Mouse (Mus musculus) midbrain, embryonic 10.5 days (tissue): ENCODE measurements around the gene Srpk1. TPM values are rescaled to one million over a fixed set of nuclear protein-coding genes. Genes with fewer than 3 reads are reported as not detected.
A peak's percentile ranks its signal among the peaks of the same experiment; 100 is the strongest.

Source experiments
- DNase-seq: peaks from one replicate; pipeline ENCODE4 v3.0.0-alpha.2; 2017; ENCODE audit warnings: low spot score
- H3K27ac ChIP-seq: fragments of 300-500 bp; sonication (generic); replicated peaks from 2 replicates; pipeline ENCODE4 v1.5.1; 2016; ENCODE audit warnings: mild to moderate bottlenecking
- H3K27me3 ChIP-seq: fragments of 300-500 bp; sonication (generic); 2 replicates; pipeline ENCODE4 v1.6.1; 2016; ENCODE audit warnings: low read depth, mild to moderate bottlenecking; ENCODE audit not compliant: poor library complexity, severe bottlenecking
- H3K36me3 ChIP-seq: fragments of 300-500 bp; sonication (generic); 2 replicates; pipeline ENCODE4 v1.6.1; 2016; ENCODE audit warnings: mild to moderate bottlenecking, moderate library complexity
- H3K4me1 ChIP-seq: fragments of 300-500 bp; sonication (generic); 2 replicates; pipeline ENCODE4 v1.6.1; 2016
- H3K4me3 ChIP-seq: fragments of 300-500 bp; sonication (generic); 2 replicates; pipeline ENCODE4 v1.5.1; 2016; ENCODE audit warnings: mild to moderate bottlenecking, moderate library complexity
- H3K9me3 ChIP-seq: fragments of 300-500 bp; sonication (generic); replicated peaks from 2 replicates; pipeline ENCODE4 v1.6.1; 2016; ENCODE audit warnings: mild to moderate bottlenecking
- WGBS: fragments of 180-500 bp; shearing (Covaris S2); methylation state at CpG from one replicate; pipeline ENCODE4 v1.1.7; 2016; 5-methylcytosine and 5-hydroxymethylcytosine counted together
- polyA plus RNA-seq: library from polyadenylated mRNA; unstranded; fragments of >200 nt; fragmentation: Nextera tagmentation; extraction: Ambion mirVana; gene quantifications from 2 replicates; pipeline ENCODE4 v1.2.1, GENCODE M21; 2016

Srpk1 gene
- polyA plus RNA-seq: 115 and 120 TPM in 2 replicates

DNA sequence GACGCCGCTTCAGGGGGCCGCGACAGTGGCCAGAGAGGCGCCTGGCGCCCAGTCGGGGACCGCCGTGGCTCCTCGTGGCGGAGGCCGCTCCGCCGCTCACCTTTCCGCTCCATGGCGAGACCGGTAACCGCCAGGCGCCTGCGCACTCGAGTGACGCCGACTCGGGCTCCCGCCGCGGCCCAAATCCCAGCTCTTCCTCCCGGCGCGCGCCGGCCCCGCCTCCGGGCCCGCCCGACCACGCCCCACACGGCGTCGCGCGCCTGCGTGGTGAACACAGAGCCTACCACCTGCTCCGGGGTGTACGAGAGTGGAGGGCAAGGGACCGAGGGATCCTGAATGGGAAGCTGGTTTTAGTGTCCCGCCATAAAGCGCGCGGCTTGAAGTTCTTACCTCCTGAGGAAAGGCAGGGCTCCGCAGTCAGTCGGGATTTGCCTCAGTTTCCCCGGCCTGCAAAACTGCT, at the start of gene Srpk1:
Gene Srpk1 (minus strand): TSS at position 410 of the 460 bp plus-strand sequence.
- Histone ChIP-seq H3K27me3 (no peaks in the 10 kb centered on the region), H3K9me3 (no peaks in the 10 kb centered on the region), H3K36me3 (peaks cover 34% of the 10 kb centered on the region), H3K27ac (peak within 1 kb of the TSS; percentile 98), H3K4me3 (peak within 1 kb of the TSS; percentile 98), H3K4me1 (peaks cover 40% of the 10 kb centered on the region)
- WGBS: under 1% methylated on average over 51 of the region's 53 CpGs
- peak; percentile 94 for DNase-seq

DNA sequence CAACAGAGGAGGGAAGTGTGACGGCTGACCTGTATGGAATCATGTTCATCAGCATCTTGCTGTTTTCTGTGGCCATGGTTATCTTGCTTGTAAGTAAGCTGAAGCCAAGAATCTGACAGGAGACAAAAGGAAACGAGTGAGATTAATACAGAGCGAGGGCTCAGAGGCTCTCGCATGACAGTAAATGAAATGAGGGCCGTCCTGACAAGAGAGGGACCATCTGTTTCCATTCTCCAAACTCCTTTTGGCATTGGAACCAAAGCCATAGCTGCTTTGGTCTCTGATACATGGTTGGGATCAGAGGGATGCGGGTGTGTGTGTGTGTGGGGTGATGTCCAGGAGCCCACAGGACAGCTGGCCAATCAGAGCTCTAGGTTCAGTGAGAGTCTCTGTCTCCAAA, 37.1 kb upstream of the Srpk1 start:
- no peak for DNase-seq
- Histone ChIP-seq H3K27me3 (no peaks in the 10 kb centered on the region), H3K9me3 (no peaks in the 10 kb centered on the region), H3K27ac (no peak overlapping the region), H3K4me1 (no peaks in the 10 kb centered on the region), H3K36me3 (no peaks in the 10 kb centered on the region), H3K4me3 (no peak overlapping the region)
- WGBS: 77% methylated on average over 6 of the region's 6 CpGs

DNA sequence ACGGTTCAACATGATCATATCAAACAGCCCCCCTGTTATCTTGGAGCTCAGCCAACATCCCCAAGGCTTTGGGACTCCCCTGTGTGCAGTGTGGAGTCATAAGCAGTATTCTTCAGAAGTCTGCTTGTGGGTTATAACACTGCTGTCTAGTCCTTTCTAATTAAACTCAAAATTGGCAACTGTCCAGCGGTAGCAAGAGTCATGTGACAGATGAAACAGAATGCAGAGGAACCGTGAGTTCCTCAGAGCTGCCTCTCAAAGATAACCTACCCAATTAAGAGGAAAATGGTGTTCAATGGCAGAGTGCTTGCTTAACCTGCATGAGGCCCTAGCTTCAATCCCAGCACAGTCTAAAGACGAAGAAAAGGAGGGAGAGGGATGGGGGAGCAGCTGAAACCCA, 35.4 kb upstream of the Srpk1 start:
- Histone ChIP-seq H3K4me3 (no peak overlapping the region), H3K4me1 (no peaks in the 10 kb centered on the region), H3K36me3 (no peaks in the 10 kb centered on the region), H3K9me3 (no peaks in the 10 kb centered on the region), H3K27me3 (no peaks in the 10 kb centered on the region), H3K27ac (no peak overlapping the region)
- DNase-seq: no peak
- 80% methylated on average over 4 of the region's 4 CpGs for WGBS

DNA sequence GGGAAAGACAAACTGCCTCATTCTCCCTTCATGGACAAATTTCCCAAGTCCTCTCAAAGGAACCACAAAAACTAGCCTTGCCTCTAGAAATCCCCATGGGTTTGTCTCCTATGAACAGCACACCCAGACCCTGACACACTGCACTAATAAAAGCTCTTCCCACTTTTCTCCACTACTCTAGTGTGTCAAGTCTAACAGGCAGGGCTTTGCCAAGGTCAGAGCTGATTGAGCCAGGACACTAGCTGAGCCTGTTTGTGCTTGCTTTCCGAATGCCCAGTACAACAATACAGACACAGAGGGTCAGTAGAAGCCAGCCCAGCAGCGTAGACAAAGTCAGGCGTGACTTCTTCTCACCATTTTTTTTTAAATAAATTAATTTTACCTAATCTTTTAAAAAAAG, 27.8 kb upstream of the Srpk1 start:
- 91% methylated on average over 3 of the region's 3 CpGs for WGBS
- Histone ChIP-seq H3K4me3 (no peak overlapping the region), H3K36me3 (no peaks in the 10 kb centered on the region)

DNA sequence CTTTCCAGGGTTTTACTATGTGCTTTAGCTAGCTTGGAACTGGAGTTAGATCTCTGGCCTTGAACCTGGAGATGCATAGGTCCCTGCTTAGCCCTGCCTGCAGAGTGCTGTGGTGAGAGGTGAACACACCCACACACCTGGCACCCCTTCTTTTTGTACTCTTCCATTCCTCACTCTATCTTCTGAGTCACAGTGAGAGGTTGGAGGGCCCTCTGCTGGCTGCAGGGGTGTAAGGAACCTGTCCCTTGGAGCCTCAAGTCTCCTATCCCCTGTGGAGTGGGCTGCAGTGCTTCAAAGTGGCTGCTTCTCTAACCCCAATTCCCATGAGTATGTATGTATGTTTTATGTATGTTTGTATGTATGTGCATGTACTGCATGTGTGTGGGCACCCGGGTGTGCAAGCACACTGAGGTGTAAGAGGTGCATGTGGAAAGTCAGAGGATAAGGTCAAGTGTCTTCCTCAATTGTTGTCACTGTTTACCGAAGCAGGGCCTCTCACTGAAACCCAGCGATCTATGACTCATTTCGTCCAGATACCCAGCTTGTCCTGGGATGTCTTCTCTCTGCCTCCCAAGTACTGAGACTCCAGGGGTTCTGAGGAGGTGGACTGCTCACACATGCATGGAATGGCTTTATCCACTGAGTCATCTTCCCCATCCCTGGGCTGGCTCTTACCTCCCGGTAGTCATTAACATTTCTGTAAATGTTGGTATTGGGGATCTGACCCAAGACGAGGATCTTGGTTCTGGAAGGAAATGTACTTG, 26.3 kb upstream of the Srpk1 start:
- no peak overlapping the region for H3K4me3 ChIP-seq
- no peaks in the 10 kb centered on the region for H3K27me3 ChIP-seq
- 49% methylated on average over 6 of the region's 6 CpGs for WGBS
- H3K36me3 ChIP-seq: no peaks in the 10 kb centered on the region
- no peaks in the 10 kb centered on the region for H3K4me1 ChIP-seq
- H3K27ac ChIP-seq: no peak overlapping the region
- H3K9me3 ChIP-seq: no peaks in the 10 kb centered on the region
- peak; percentile 24 for DNase-seq

More for the DNA sequence above, 27.8 kb upstream of the Srpk1 start:
- DNase-seq: no peak
- Histone ChIP-seq H3K27ac (no peak overlapping the region), H3K27me3 (no peaks in the 10 kb centered on the region), H3K9me3 (no peaks in the 10 kb centered on the region), H3K4me1 (no peaks in the 10 kb centered on the region)

DNA sequence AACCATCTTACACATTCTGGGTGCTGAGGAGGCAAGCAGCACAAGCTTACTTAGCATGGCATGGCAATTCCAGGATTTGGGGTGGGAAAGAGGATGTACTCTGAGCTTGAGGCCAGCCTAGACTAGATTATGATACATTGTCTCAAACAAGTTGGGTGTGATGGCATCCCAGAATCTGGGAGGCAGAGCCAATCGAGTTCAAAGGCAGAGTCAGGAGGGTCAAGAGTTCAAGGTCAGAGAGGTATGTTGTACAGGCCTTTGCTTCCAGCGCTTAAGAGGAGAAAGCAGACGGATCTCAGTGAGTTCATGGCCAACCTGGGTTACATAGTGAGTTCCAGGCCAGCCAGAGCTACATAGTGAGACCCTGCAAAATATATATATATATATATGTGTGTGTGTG, 23.7 kb upstream of the Srpk1 start:
- Histone ChIP-seq H3K4me3 (no peak overlapping the region), H3K27ac (no peak overlapping the region), H3K27me3 (no peaks in the 10 kb centered on the region), H3K36me3 (no peaks in the 10 kb centered on the region), H3K4me1 (no peaks in the 10 kb centered on the region), H3K9me3 (no peaks in the 10 kb centered on the region)
- 74% methylated on average over 3 of the region's 3 CpGs for WGBS
- DNase-seq: no peak

DNA sequence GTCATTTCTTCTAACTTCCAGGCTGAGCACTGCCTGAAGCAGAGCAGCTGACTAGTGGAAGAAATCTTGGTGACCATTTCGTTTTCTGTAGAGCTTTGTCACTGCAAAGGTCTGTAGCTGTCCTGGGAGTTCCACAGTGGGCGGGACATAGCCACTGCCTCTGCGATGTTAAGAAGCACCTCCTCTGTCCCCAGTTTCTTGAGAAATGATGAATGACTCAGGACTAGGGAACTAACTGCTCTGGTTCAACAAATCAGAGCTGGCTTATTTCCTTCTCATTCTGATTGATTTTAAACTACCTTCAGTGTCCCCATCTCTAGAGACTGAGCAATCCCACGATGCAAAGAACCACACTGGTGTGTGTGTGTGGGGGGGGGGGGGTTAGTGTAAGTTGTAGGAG, 21.6 kb upstream of the Srpk1 start:
- Histone ChIP-seq H3K27ac (no peak overlapping the region), H3K4me1 (no peaks in the 10 kb centered on the region), H3K9me3 (no peaks in the 10 kb centered on the region), H3K4me3 (no peak overlapping the region), H3K36me3 (no peaks in the 10 kb centered on the region), H3K27me3 (no peaks in the 10 kb centered on the region)
- DNase-seq: no peak
- 64% methylated on average over 4 of the region's 4 CpGs for WGBS

DNA sequence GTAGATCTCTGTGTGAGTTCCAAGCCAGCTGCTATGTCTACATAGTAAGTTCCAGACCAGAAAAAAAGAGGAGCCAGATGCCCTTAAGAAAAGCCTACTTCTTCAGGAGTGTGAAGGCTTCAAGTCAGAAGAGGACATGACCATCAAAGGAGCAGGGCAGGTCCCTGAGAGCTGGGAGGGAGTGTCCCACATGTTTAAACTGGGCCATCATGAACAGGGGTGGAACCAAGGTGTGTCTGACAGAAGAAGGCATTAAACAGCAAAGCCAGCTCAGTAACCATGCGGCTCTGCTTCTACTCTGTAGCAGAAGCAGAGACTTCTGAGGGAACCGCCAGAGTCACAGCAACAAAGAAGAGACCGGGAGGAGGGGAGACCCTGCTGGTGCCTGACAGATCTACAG, 21.2 kb upstream of the Srpk1 start:
- no peak overlapping the region for H3K27ac ChIP-seq
- no peak for DNase-seq
- no peaks in the 10 kb centered on the region for H3K36me3 ChIP-seq
- H3K9me3 ChIP-seq: no peaks in the 10 kb centered on the region
- no peaks in the 10 kb centered on the region for H3K4me1 ChIP-seq
- H3K27me3 ChIP-seq: no peaks in the 10 kb centered on the region
- WGBS: 44% methylated on average over 3 of the region's 3 CpGs
- no peak overlapping the region for H3K4me3 ChIP-seq

DNA sequence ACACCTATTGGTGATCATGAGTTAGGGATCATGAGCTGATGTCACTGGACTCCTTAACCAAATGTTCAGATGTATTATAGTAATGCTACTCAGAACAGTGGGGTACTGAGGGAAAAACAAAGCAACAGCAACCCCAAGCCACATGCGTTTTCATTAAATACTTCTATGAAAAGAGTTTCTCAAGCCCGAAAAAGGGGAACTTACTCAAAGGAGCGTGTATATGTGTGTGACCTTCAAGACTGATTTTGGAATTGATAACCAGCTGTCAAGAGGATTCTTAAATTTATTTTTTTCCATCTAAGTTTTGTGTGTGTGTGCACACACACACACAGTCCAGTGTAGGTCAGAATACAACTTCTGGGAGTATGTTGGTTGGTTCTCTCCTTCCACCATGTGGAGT, 17.6 kb upstream of the Srpk1 start:
- Histone ChIP-seq H3K36me3 (no peaks in the 10 kb centered on the region), H3K27me3 (no peaks in the 10 kb centered on the region), H3K9me3 (no peaks in the 10 kb centered on the region), H3K27ac (no peak overlapping the region), H3K4me3 (no peak overlapping the region), H3K4me1 (no peaks in the 10 kb centered on the region)
- no peak for DNase-seq
- WGBS: 86% methylated on average over 3 of the region's 3 CpGs

DNA sequence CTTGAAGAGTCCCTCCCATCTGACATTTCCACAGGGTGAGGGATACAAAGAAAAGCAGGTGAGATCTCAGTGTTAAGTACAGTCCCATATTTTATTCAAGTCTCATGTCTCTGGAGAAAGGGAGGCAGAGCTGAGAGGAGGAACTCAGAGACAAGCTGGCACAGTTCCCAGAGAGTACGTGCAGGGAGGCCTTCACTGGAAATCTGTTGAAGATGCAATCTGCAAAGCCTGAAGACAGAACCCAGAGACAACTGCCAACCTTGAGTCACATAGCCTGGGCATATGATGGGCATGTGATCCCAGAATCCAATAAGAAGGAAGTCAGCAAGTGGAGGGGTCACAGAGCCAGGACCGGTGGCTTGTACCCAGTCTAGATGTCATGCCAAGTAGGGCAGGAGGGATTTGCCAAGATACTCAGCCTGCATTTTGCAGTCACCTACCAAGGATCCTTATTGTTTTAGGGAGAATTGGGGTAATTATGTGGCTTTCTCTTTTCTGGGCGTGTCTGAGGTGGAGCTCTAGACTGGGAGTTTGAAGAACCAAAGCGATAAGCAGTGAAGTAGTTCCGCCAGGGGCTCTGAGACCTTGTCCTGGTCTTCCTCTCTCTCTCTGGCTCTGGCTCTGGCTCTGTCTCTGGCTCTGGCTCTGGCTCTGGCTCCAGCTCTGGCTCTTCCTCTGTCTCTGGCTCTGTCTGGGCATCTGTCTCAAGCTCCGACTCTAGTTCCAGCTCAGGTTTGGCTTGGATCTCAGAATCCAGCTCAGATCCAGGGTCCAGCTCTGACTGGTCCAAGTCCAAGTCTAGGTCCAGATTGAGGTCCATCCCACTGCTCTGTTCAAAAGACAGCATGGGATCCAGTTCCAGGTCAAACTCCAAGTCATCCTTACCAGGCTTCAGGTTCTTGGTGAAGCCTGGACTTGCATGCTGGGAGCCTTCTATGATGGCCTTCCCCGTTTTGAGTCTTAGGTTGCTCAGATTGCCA, 15.5 kb upstream of the Srpk1 start:
- Histone ChIP-seq H3K27me3 (no peaks in the 10 kb centered on the region), H3K27ac (no peak overlapping the region), H3K4me3 (no peak overlapping the region), H3K36me3 (no peaks in the 10 kb centered on the region), H3K9me3 (no peaks in the 10 kb centered on the region), H3K4me1 (no peaks in the 10 kb centered on the region)
- no peak for DNase-seq
- WGBS: 93% methylated on average over 7 of the region's 7 CpGs

DNA sequence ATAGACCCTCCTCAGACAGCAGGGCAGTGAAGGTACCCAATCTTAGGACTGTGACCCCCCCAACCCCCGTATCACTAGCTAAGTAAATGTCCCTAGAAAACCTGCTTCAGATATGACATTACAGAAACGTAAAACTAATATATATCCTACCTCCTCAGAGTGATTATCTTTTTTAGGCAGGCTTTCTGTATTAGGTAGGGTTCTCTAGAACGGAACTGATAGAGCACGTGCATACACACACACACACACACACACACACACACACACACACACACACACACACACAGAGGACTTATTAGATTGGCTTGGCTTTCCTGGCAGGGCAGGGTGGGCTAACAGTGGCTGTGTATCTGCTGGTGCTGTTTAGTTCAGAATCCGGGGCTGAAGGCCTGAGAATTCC, 13.3 kb upstream of the Srpk1 start:
- no peak for DNase-seq
- Histone ChIP-seq H3K27me3 (no peaks in the 10 kb centered on the region), H3K36me3 (no peaks in the 10 kb centered on the region), H3K27ac (no peak overlapping the region), H3K4me3 (no peak overlapping the region), H3K4me1 (no peaks in the 10 kb centered on the region), H3K9me3 (no peaks in the 10 kb centered on the region)
- WGBS: 85% methylated on average over 5 of the region's 5 CpGs

DNA sequence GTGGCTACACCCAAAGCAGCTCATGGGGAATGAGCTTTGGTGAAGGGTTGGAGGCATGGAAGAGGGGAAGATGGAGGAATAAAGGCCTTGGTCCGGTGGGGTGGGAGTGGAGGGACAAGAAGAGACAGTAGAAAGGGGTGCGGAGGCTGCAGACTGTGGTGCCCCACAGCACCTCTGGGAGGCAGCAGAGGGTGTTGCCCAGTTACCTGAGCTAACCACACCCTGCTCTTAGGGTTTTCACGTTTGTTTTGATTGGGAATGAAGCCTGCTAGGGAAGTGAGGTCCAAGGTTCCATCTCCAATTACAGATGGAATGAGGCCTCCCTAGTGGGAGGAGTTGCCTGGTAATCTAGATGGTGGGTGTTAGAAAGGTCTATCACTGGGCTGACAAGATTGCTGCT, 6.6 kb upstream of the Srpk1 start:
- H3K36me3 ChIP-seq: no peaks in the 10 kb centered on the region
- H3K27me3 ChIP-seq: no peaks in the 10 kb centered on the region
- no peaks in the 10 kb centered on the region for H3K9me3 ChIP-seq
- DNase-seq: no peak
- no peak overlapping the region for H3K27ac ChIP-seq
- 49% methylated on average over 3 of the region's 3 CpGs for WGBS
- peaks cover 12% of the 10 kb centered on the region; the same call in 1 of the 2 replicates for H3K4me1 ChIP-seq
- no peak overlapping the region for H3K4me3 ChIP-seq
